Mouse (Mus musculus) ES-E14 (cell line): ENCODE measurements at regions not wholly inside any gene's neighbourhood (a gene's known extent, or its start where the extent isn't known, plus 50 kb on each side); places are given as distances from the start of the nearest gene placed in this dataset.

Source experiments
- CHD2 ChIP-seq: IDR thresholded peaks from 2 replicates; pipeline ENCODE4 v1.6.1; 2014; ENCODE audit warnings: mild to moderate bottlenecking, low read depth, low read length, inconsistent platforms
- HCFC1 ChIP-seq: IDR thresholded peaks from 2 replicates; pipeline ENCODE4 v1.6.1; 2012; ENCODE audit warnings: low read length, inconsistent platforms, borderline replicate concordance; ENCODE audit not compliant: insufficient read depth

- TF ChIP-seq CHD2 (no peak), HCFC1 (no peak)
Measured at GRCm38 (mm10) chr3:137491508-137492019, 129.8 kb upstream of the Ddit4l start.
